ENCODE assay signal across 21 mouse cellular contexts in genomic region chr10:5032192-5033048, GRCm38 (mm10). TPM values are rescaled to one million over a fixed set of nuclear protein-coding genes. Genes with fewer than 3 reads are reported as not detected.
DNase-seq lines count a peak whose midpoint lies in the region; ATAC-seq and TF ChIP-seq lines count a peak whose summit lies in the region.
"Had no signal": no experiment of that assay in that cellular context is flagged by ENCODE, and none has a peak within 500 bp of the region (broad histone marks: within the 10 kb centered on the region; RNA-seq: fewer than 3 reads in every experiment).

No protein-coding gene starts in this region.

- H3K27me3 ChIP-seq in forebrain, embryonic 12.5 days = peaks cover 50% of the 10 kb centered on the region
- H3K27me3 ChIP-seq in forebrain, postnatal 0 days (ENCODE audit: insufficient read depth, low read length) = no peaks in the 10 kb centered on the region
- no peaks in the 10 kb centered on the region for H3K27me3 ChIP-seq in midbrain, embryonic 13.5 days
- no peaks in the 10 kb centered on the region for H3K27me3 ChIP-seq in midbrain, embryonic 16.5 days (ENCODE audit: control insufficient read depth, insufficient read depth, low read depth, low read length)
- peaks cover 10% of the 10 kb centered on the region; the same call in 1 of the 2 replicates for H3K27me3 ChIP-seq in hindbrain, embryonic 12.5 days
- no peaks in the 10 kb centered on the region for H3K27me3 ChIP-seq in midbrain, postnatal 0 days (ENCODE audit: insufficient read depth, low read length)
- H3K27me3 ChIP-seq: heart, embryonic 13.5 days; limb, embryonic 12.5 days; liver, embryonic 13.5 days; lung, embryonic 15.5 days had no signal

- peaks cover 12% of the 10 kb centered on the region for H3K4me1 ChIP-seq in forebrain, embryonic 12.5 days
- no peaks in the 10 kb centered on the region for H3K4me1 ChIP-seq in forebrain, postnatal 0 days (ENCODE audit: insufficient read depth)
- H3K4me1 ChIP-seq in midbrain, embryonic 13.5 days (replicated peaks) = no peaks in the 10 kb centered on the region
- no peaks in the 10 kb centered on the region for H3K4me1 ChIP-seq in midbrain, embryonic 16.5 days (ENCODE audit: control insufficient read depth, insufficient read depth, low read length)
- H3K4me1 ChIP-seq in hindbrain, embryonic 12.5 days = no peaks in the 10 kb centered on the region
- H3K4me1 ChIP-seq in midbrain, postnatal 0 days (ENCODE audit: insufficient read depth, low read length) = no peaks in the 10 kb centered on the region
- H3K4me1 ChIP-seq: heart, embryonic 13.5 days; limb, embryonic 12.5 days; liver, embryonic 13.5 days; lung, embryonic 15.5 days had no signal

- no peak overlapping the region for H3K9ac ChIP-seq in forebrain, embryonic 12.5 days
- no peak overlapping the region for H3K9ac ChIP-seq in forebrain, postnatal 0 days
- no peak overlapping the region for H3K9ac ChIP-seq in midbrain, embryonic 13.5 days (replicated peaks)
- H3K9ac ChIP-seq in midbrain, embryonic 16.5 days (ENCODE audit: low read depth, low read length) = no peak overlapping the region
- no peak overlapping the region for H3K9ac ChIP-seq in hindbrain, embryonic 12.5 days
- H3K9ac ChIP-seq in midbrain, postnatal 0 days (replicated peaks; ENCODE audit: low read length, poor library complexity, severe bottlenecking) = no peak overlapping the region
- H3K9ac ChIP-seq: heart, embryonic 13.5 days; limb, embryonic 12.5 days; liver, embryonic 13.5 days; lung, embryonic 15.5 days had no signal

- H3K27ac ChIP-seq in forebrain, embryonic 12.5 days = no peak overlapping the region
- H3K27ac ChIP-seq in forebrain, postnatal 0 days (ENCODE audit: low read depth, low read length) = no peak overlapping the region
- H3K27ac ChIP-seq in midbrain, embryonic 13.5 days = no peak overlapping the region
- H3K27ac ChIP-seq in midbrain, embryonic 16.5 days (ENCODE audit: low read length) = no peak overlapping the region
- H3K27ac ChIP-seq in hindbrain, embryonic 12.5 days = no peak overlapping the region
- no peak overlapping the region for H3K27ac ChIP-seq in midbrain, postnatal 0 days (ENCODE audit: low read depth, low read length)
- H3K27ac ChIP-seq: heart, embryonic 13.5 days; kidney, postnatal 0 days; left cerebral cortex, adult 2 months; limb, embryonic 12.5 days; liver, embryonic 13.5 days; lung, embryonic 15.5 days had no signal

- H3K4me3 ChIP-seq in forebrain, embryonic 12.5 days (replicated peaks) = no peak overlapping the region
- H3K4me3 ChIP-seq in forebrain, postnatal 0 days (ENCODE audit: low read depth, low read length) = no peak overlapping the region
- no peak overlapping the region for H3K4me3 ChIP-seq in midbrain, embryonic 13.5 days (replicated peaks)
- H3K4me3 ChIP-seq in midbrain, embryonic 16.5 days (ENCODE audit: low read depth, low read length) = no peak overlapping the region
- no peak overlapping the region for H3K4me3 ChIP-seq in hindbrain, embryonic 12.5 days
- no peak overlapping the region for H3K4me3 ChIP-seq in midbrain, postnatal 0 days (ENCODE audit: low read depth, low read length)
- H3K4me3 ChIP-seq: heart, embryonic 13.5 days; left cerebral cortex, adult 2 months; limb, embryonic 12.5 days; liver, embryonic 13.5 days; lung, embryonic 15.5 days had no signal

- peak; percentile 70 for ATAC-seq in forebrain, embryonic 12.5 days (ENCODE audit: low FRiP score)
- no peak for ATAC-seq in forebrain, postnatal 0 days
- peak; percentile 69; the same call in 1 of the 2 replicates for ATAC-seq in midbrain, embryonic 13.5 days
- no peak for ATAC-seq in midbrain, embryonic 16.5 days
- ATAC-seq in hindbrain, embryonic 12.5 days (ENCODE audit: low FRiP score) = peak; percentile 70
- no peak for ATAC-seq in midbrain, postnatal 0 days (ENCODE audit: low FRiP score)
- no peak for ATAC-seq in megakaryocyte, adult 5-6 weeks (ENCODE audit: poor library complexity, severe bottlenecking)

- H3K9me3 ChIP-seq in forebrain, embryonic 12.5 days = no peaks in the 10 kb centered on the region
- no peaks in the 10 kb centered on the region for H3K9me3 ChIP-seq in forebrain, postnatal 0 days (ENCODE audit: low read length)
- H3K9me3 ChIP-seq in midbrain, embryonic 13.5 days = no peaks in the 10 kb centered on the region
- H3K9me3 ChIP-seq in midbrain, embryonic 16.5 days (replicated peaks; ENCODE audit: control insufficient read depth, low read length, poor library complexity, severe bottlenecking) = no peaks in the 10 kb centered on the region
- H3K9me3 ChIP-seq in hindbrain, embryonic 12.5 days (replicated peaks) = no peaks in the 10 kb centered on the region
- H3K9me3 ChIP-seq in midbrain, postnatal 0 days (ENCODE audit: low read length) = no peaks in the 10 kb centered on the region
- H3K9me3 ChIP-seq: heart, embryonic 13.5 days; limb, embryonic 12.5 days; liver, embryonic 13.5 days; lung, embryonic 15.5 days had no signal

- DNase-seq in forebrain, postnatal 0 days = no peak
- DNase-seq in midbrain, postnatal 0 days (ENCODE audit: low spot score) = peak; percentile 14
- DNase-seq in testis, postnatal 14 days (ENCODE audit: low spot score) = no peak
- DNase-seq: adrenal gland, postnatal 25 days; cerebellum, adult 8-10 months; heart, postnatal 36 days; kidney, adult 11 months; liver, embryonic 13.5 days; right cerebral cortex, postnatal 14 days; thymus, postnatal 25 days had no signal

- no peaks in the 10 kb centered on the region for H3K36me3 ChIP-seq in forebrain, embryonic 12.5 days (replicated peaks)
- H3K36me3 ChIP-seq in forebrain, postnatal 0 days (ENCODE audit: insufficient read depth) = peaks cover 23% of the 10 kb centered on the region; the same call in 1 of the 2 replicates
- peaks cover 5% of the 10 kb centered on the region for H3K36me3 ChIP-seq in midbrain, embryonic 13.5 days
- peaks cover 22% of the 10 kb centered on the region for H3K36me3 ChIP-seq in midbrain, embryonic 16.5 days (ENCODE audit: control insufficient read depth, insufficient read depth, low read length)
- H3K36me3 ChIP-seq in hindbrain, embryonic 12.5 days = no peaks in the 10 kb centered on the region; the same call in 1 of the 2 replicates
- H3K36me3 ChIP-seq in midbrain, postnatal 0 days (ENCODE audit: insufficient read depth, low read length) = peaks cover 22% of the 10 kb centered on the region

- 29% methylated on average over 15 of the region's 15 CpGs for WGBS in forebrain, embryonic 12.5 days
- 28% methylated on average over 15 of the region's 15 CpGs for WGBS in forebrain, postnatal 0 days
- WGBS in midbrain, embryonic 13.5 days = 42% methylated on average over 15 of the region's 15 CpGs
- WGBS in midbrain, embryonic 16.5 days = 35% methylated on average over 15 of the region's 15 CpGs
- WGBS in hindbrain, embryonic 12.5 days = 35% methylated on average over 15 of the region's 15 CpGs
- WGBS in midbrain, postnatal 0 days = 48% methylated on average over 15 of the region's 15 CpGs

- no peak for TF ChIP-seq CTCF in forebrain, postnatal 0 days (IDR thresholded peaks at IDR 0.05; ENCODE audit: low read depth)
- no peak for TF ChIP-seq CTCF in midbrain, postnatal 0 days (IDR thresholded peaks at IDR 0.05)

- H3K4me2 ChIP-seq in forebrain, embryonic 12.5 days = no peak overlapping the region
- no peak overlapping the region for H3K4me2 ChIP-seq in forebrain, postnatal 0 days (ENCODE audit: low read depth)
- H3K4me2 ChIP-seq in midbrain, embryonic 13.5 days (replicated peaks) = no peak overlapping the region
- H3K4me2 ChIP-seq in midbrain, embryonic 16.5 days (ENCODE audit: low read length) = no peak overlapping the region
- H3K4me2 ChIP-seq in hindbrain, embryonic 12.5 days (replicated peaks) = no peak overlapping the region; the same call in 1 of the 2 replicates
- no peak overlapping the region for H3K4me2 ChIP-seq in midbrain, postnatal 0 days (ENCODE audit: low read depth, low read length, poor library complexity, severe bottlenecking)
- H3K4me2 ChIP-seq: heart, embryonic 13.5 days; limb, embryonic 12.5 days; liver, embryonic 13.5 days; lung, embryonic 15.5 days had no signal

RNA-seq across cellular contexts. Expression of gene Gm10097, which starts 36.6 kb away (rescaled TPM):
- polyA plus RNA-seq in forebrain, embryonic 12.5 days (2016; fragmentation: Nextera tagmentation; extraction: Ambion mirVana) = 0.09 TPM in 1 of 2 replicates, not detected in the other
- total RNA-seq in forebrain, postnatal 0 days (2014; rRNA removed) = 0.10 TPM in 1 of 2 replicates, not detected in the other
- not detected in 2 replicates for polyA plus RNA-seq in forebrain, postnatal 0 days (2015; fragmentation: Nextera tagmentation; extraction: Ambion mirVana)
- 0.09 and 0.15 TPM in 2 replicates for polyA plus RNA-seq in midbrain, embryonic 13.5 days (2015; fragmentation: Nextera tagmentation; extraction: Ambion mirVana)
- polyA plus RNA-seq in midbrain, embryonic 16.5 days (2015; fragmentation: Nextera tagmentation; extraction: Ambion mirVana) = 0.19 TPM in 2 replicates
- polyA plus RNA-seq in hindbrain, embryonic 12.5 days (2016; fragmentation: Nextera tagmentation; extraction: Ambion mirVana) = 0.08 and 0.21 TPM in 2 replicates
- total RNA-seq in midbrain, postnatal 0 days (2014; rRNA removed) = not detected in 2 replicates
- polyA plus RNA-seq in midbrain, postnatal 0 days (2015; fragmentation: Nextera tagmentation; extraction: Ambion mirVana) = 0.10 TPM in 1 of 2 replicates, not detected in the other
- not detected in 2 replicates for total RNA-seq in megakaryocyte, adult 5-6 weeks (2015)
- 0.18 TPM in 1 of 2 replicates, not detected in the other for total RNA-seq in megakaryocyte, adult 5-6 weeks (2017)
- total RNA-seq: adrenal gland, postnatal 25 days; left cerebral cortex, adult 2 months had no signal
- polyA plus RNA-seq: gonadal fat pad, adult 2 months; kidney, postnatal 0 days; liver, embryonic 13.5 days had no signal

Comparison
In these comparisons a context has a peak if more than half of its experiments do, and no peak if none do; other contexts are left out.
1. ATAC-seq: peak in forebrain, embryonic 12.5 days (single experiment), midbrain, embryonic 13.5 days (single experiment) and hindbrain, embryonic 12.5 days (single experiment); none in forebrain, postnatal 0 days (single experiment), midbrain, embryonic 16.5 days (single experiment), midbrain, postnatal 0 days (single experiment) and megakaryocyte, adult 5-6 weeks (single experiment).